Mouse (Mus musculus) midbrain, embryonic 13.5 days (tissue): ENCODE measurements around the gene Pex26. TPM values are rescaled to one million over a fixed set of nuclear protein-coding genes. Genes with fewer than 3 reads are reported as not detected.

Source experiments
- ATAC-seq: fragments of 200-750 bp; cut with Nextera tagmentation; 2 replicates; pipeline ENCODE4 v1.8.0; 2017; ENCODE audit warnings: mild to moderate bottlenecking, moderate TSS enrichment, moderate library complexity
- H3K27ac ChIP-seq: fragments of 300-500 bp; sonication (generic); 2 replicates; pipeline ENCODE4 v1.5.1; 2015; ENCODE audit warnings: inconsistent platforms, mild to moderate bottlenecking, moderate library complexity
- H3K27me3 ChIP-seq: fragments of 300-500 bp; sonication (generic); 2 replicates; pipeline ENCODE4 v1.6.1; 2015; ENCODE audit warnings: mild to moderate bottlenecking, inconsistent platforms
- H3K36me3 ChIP-seq: fragments of 300-500 bp; sonication (generic); 2 replicates; pipeline ENCODE4 v1.6.1; 2015; ENCODE audit warnings: mild to moderate bottlenecking, inconsistent platforms
- H3K4me1 ChIP-seq: fragments of 300-500 bp; sonication (generic); replicated peaks from 2 replicates; pipeline ENCODE4 v1.6.1; 2015; ENCODE audit warnings: inconsistent platforms
- H3K4me2 ChIP-seq: fragments of 300-500 bp; sonication (generic); replicated peaks from 2 replicates; pipeline ENCODE4 v1.6.1; 2015; ENCODE audit warnings: moderate library complexity, mild to moderate bottlenecking, inconsistent platforms
- H3K4me3 ChIP-seq: fragments of 300-500 bp; sonication (generic); replicated peaks from 2 replicates; pipeline ENCODE4 v1.5.1; 2015; ENCODE audit warnings: mild to moderate bottlenecking, inconsistent platforms
- H3K9ac ChIP-seq: fragments of 300-500 bp; sonication (generic); replicated peaks from 2 replicates; pipeline ENCODE4 v1.6.1; 2015; ENCODE audit warnings: mild to moderate bottlenecking, inconsistent platforms
- H3K9me3 ChIP-seq: fragments of 300-500 bp; sonication (generic); 2 replicates; pipeline ENCODE4 v1.6.1; 2016; ENCODE audit warnings: mild to moderate bottlenecking, inconsistent platforms
- WGBS: fragments of 180-500 bp; shearing (Covaris S2); methylation state at CpG from one replicate; pipeline ENCODE4 v1.1.7; 2015; 5-methylcytosine and 5-hydroxymethylcytosine counted together
- polyA plus RNA-seq: library from polyadenylated mRNA; unstranded; fragments of >200 nt; fragmentation: Nextera tagmentation; extraction: Ambion mirVana; gene quantifications from 2 replicates; pipeline ENCODE4 v1.2.1, GENCODE M21; 2015

Pex26 gene
- polyA plus RNA-seq, 1 experiment from 2014 or later: 14.5 TPM

DNA sequence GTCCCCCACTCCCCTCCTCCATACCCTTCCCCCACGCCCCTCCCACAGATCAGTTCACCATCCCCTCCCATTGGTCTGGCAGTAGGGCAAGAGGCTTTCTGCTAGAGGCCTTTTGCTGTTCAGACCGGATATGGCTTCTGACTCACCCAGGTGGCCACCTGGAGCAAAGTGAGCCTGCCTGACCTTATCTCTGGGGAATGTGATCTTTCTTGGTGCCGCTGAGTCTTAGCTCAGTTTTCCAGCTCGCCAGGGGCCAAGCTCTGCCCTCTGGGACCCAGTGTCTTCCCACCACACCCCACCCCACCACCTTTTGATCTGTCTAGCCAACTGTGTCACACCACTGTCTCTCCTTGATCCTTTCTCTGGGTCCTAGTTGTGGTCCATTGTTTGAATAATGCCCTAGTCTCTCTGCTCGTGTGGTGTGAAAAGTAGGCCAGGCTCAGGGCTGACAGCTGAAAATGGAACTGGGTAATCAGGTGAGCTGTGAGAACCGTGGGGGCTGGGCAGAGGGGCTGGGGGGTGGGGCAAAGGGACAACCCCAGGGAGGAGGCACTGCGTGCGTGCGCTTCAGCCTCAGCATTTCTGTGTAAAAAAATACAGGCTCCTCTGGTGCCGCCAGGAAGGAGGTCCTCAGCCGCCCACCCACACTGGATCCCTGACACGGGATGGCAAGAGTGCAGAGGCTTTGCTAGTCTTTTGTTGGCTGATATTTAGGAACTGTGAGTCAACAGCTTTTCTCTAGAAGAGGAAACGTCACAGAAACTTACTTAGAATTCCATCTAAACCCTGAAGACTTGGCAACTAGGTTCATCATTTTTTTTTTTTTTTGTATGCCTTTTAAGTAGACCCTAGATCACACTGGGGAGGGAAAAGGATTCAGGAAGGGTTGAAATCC lies 10.8 kb downstream of the Pex26 start:
- H3K4me3 ChIP-seq: no peak overlapping the region
- no peak overlapping the region for H3K27ac ChIP-seq
- H3K9ac ChIP-seq: no peak overlapping the region
- 35% methylated on average over 13 of the region's 13 CpGs for WGBS
- no peaks in the 10 kb centered on the region for H3K9me3 ChIP-seq
- peaks cover 60% of the 10 kb centered on the region for H3K36me3 ChIP-seq
- H3K4me2 ChIP-seq: no peak overlapping the region
- peak; percentile 30; the same call in 1 of the 2 replicates for ATAC-seq
- H3K27me3 ChIP-seq: no peaks in the 10 kb centered on the region
- no peaks in the 10 kb centered on the region for H3K4me1 ChIP-seq

DNA sequence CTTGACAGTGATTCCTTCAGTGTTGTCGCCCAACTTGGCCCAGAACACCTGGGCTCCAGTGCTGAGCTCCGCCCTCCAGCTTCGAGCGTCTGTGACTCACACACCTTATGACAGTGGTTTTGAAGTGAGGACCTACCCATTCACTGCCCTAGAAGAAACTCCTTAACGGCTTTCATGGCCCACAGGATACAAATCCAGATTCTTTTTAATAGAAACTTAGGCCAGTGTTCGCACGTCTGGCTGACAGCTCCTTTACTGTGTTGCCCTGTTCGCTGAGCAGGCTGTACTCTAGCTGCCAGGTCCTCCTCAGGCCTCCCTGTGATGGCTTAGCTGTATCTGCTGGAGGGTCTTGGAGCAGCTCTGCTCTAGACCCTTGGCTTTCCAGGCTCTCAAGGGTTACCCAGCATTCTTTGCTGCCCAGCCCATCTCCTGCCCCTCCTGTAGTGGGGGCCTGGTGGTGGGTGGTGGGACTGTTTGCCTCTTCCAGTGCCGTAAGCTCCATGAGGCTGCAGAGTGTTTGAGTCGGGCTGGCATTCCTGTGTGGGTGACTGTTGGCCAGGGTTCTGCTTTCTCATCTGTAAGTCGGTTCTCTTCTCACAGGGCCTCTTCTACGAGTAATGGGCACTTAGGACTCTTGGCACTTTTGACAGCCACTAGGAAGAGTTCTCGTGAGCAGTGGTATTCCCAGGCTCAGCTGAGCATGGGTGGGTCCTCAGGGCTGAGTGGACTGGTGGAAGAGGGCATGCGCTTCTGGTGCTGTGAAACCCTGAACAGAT lies 11.7 kb downstream of the Pex26 start:
- Histone ChIP-seq H3K9ac (no peak overlapping the region), H3K9me3 (no peaks in the 10 kb centered on the region), H3K4me2 (no peak overlapping the region), H3K4me1 (no peaks in the 10 kb centered on the region), H3K36me3 (peaks cover 54% of the 10 kb centered on the region), H3K27ac (no peak overlapping the region), H3K27me3 (no peaks in the 10 kb centered on the region), H3K4me3 (no peak overlapping the region)
- ATAC-seq: no peak
- 87% methylated on average over 14 of the region's 14 CpGs for WGBS

DNA sequence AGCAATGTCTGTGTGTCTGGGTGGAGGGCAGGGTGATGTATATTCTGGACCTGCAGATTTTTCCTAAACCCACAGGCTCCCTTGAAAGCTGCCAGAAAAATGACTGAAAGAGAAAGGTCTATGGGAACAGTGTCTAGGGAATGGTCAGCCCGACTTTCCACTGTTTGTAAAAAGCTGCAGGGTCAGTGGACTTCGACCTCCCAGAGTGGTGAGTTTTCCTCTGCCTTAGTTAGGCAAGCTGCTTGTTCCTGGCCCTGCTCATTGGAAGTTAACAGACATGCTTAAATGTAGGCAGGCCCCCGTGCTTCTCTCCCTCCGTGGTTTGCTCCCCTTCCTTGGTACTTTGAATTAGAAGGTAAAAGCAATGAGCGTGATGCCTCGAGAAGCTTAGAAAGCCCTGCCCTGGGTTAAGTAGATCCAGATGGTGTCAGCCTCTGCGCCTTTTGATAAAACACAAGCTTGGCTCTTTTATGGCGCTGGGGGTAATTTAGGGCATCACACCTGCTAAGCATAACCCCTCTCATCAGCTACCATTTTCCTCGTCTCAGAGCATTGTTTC lies 14.4 kb downstream of the Pex26 start:
- WGBS: 70% methylated on average over 9 of the region's 9 CpGs
- no peaks in the 10 kb centered on the region for H3K27me3 ChIP-seq
- H3K27ac ChIP-seq: no peak overlapping the region
- H3K4me2 ChIP-seq: no peak overlapping the region
- H3K9ac ChIP-seq: no peak overlapping the region
- H3K4me1 ChIP-seq: no peaks in the 10 kb centered on the region
- H3K4me3 ChIP-seq: no peak overlapping the region
- peaks cover 35% of the 10 kb centered on the region for H3K36me3 ChIP-seq
- no peaks in the 10 kb centered on the region for H3K9me3 ChIP-seq
- ATAC-seq: no peak

DNA sequence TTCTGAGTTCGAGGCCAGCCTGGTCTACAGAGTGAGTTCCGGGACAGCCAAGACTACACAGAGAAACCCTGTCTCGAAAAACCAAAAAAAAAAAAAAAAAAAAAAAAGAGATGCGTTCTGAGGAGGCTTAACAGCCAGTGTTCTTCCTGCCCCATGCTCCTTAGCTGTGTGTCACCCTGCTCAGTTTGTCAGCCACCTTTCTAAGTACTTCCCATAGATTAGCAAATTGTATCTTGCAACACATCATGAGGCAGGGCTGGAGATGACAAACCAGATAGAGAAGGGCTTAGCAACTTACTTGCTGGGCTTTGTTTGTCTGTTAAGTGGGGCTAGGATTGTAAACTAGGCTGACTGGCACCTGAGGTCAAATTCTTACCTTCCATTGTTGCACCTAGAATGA lies 17.0 kb downstream of the Pex26 start:
- no peak for ATAC-seq
- Histone ChIP-seq H3K27me3 (no peaks in the 10 kb centered on the region), H3K27ac (no peak overlapping the region), H3K9me3 (no peaks in the 10 kb centered on the region), H3K36me3 (peaks cover 12% of the 10 kb centered on the region; the same call in 1 of the 2 replicates), H3K9ac (no peak overlapping the region), H3K4me3 (no peak overlapping the region), H3K4me1 (no peaks in the 10 kb centered on the region), H3K4me2 (no peak overlapping the region)
- WGBS: 89% methylated on average over 4 of the region's 4 CpGs

DNA sequence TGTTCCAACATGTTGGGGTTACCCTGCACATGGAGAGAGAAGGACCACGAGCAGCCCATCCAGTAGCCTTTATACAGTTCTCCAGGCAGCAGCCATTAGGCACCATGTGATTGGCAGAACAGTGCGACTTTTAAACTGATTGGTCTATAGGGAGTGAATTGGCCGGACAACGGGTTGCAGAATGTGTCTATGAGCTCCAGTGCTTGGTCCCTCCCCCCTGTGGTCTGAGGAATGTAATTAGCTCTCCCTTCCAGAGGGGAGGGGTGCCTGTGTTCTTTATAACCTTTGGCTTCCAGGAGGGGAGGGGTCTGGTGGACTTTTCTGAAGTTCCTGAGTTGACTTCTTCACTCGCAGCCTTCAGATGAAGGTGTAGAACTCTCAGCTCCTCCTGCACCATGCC lies 18.6 kb downstream of the Pex26 start:
- H3K4me2 ChIP-seq: no peak overlapping the region

DNA sequence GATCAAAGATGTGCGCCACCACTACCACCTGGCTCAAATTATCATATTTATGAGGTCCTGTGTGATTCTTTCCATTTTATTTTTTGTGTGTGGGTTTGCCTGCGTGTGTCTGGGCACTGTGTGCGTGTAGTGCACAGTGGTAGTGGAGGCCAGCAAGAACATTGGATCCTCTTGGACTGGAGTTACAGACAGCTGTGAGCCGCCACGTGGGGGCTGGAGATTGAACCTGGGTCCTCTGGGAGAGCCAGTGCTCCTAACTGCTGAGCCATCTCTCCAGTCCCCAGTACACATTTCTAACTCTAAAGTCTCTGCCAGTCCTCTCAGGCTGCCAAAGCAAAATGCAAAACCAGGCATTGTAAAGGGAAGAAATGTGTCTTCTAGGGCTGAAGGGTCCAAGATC lies 23.0 kb downstream of the Pex26 start:
- no peak for ATAC-seq
- 89% methylated on average over 5 of the region's 5 CpGs for WGBS

More for the DNA sequence above, 18.6 kb downstream of the Pex26 start:
- WGBS: 80% methylated on average over 5 of the region's 5 CpGs
- Histone ChIP-seq H3K4me3 (no peak overlapping the region), H3K27me3 (no peaks in the 10 kb centered on the region), H3K4me1 (no peaks in the 10 kb centered on the region), H3K27ac (no peak overlapping the region), H3K9ac (no peak overlapping the region), H3K36me3 (0 out of 2 replicates have a peak, but pooled peaks cover 1% of the 10 kb centered on the region), H3K9me3 (no peaks in the 10 kb centered on the region)
- ATAC-seq: no peak

DNA sequence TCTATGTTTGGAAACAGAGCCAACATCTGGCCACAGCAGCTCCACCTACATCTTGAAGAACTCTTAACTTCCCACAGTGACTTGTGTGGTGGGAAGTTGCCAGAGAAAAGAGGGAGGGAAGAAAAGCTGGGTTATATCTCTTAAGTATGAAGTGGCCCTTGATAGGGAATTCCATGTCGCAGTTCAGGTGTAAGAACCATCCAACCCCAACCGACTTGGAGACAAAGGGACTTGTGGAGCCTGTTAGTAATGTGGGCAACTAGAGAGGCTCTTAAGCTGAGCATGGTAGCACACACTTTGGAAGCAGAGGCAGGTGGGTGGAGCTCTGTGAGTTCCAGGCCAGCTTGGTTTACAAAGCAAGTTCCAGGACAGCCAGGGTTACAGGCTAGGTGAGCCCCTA lies 26.1 kb downstream of the Pex26 start:
- H3K4me3 ChIP-seq: no peak overlapping the region
- H3K4me1 ChIP-seq: peaks cover 19% of the 10 kb centered on the region
- 80% methylated on average over 2 of the region's 2 CpGs for WGBS
- H3K27ac ChIP-seq: no peak overlapping the region
- H3K27me3 ChIP-seq: peaks cover 34% of the 10 kb centered on the region
- no peak overlapping the region for H3K9ac ChIP-seq
- H3K4me2 ChIP-seq: no peak overlapping the region
- no peak for ATAC-seq
- H3K9me3 ChIP-seq: no peaks in the 10 kb centered on the region
- no peaks in the 10 kb centered on the region for H3K36me3 ChIP-seq

More for the DNA sequence above, 23.0 kb downstream of the Pex26 start:
- Histone ChIP-seq H3K36me3 (no peaks in the 10 kb centered on the region), H3K9ac (no peak overlapping the region), H3K4me3 (no peak overlapping the region), H3K4me1 (peaks cover 14% of the 10 kb centered on the region), H3K4me2 (no peak overlapping the region), H3K9me3 (no peaks in the 10 kb centered on the region), H3K27me3 (peaks cover 21% of the 10 kb centered on the region), H3K27ac (no peak overlapping the region)

DNA sequence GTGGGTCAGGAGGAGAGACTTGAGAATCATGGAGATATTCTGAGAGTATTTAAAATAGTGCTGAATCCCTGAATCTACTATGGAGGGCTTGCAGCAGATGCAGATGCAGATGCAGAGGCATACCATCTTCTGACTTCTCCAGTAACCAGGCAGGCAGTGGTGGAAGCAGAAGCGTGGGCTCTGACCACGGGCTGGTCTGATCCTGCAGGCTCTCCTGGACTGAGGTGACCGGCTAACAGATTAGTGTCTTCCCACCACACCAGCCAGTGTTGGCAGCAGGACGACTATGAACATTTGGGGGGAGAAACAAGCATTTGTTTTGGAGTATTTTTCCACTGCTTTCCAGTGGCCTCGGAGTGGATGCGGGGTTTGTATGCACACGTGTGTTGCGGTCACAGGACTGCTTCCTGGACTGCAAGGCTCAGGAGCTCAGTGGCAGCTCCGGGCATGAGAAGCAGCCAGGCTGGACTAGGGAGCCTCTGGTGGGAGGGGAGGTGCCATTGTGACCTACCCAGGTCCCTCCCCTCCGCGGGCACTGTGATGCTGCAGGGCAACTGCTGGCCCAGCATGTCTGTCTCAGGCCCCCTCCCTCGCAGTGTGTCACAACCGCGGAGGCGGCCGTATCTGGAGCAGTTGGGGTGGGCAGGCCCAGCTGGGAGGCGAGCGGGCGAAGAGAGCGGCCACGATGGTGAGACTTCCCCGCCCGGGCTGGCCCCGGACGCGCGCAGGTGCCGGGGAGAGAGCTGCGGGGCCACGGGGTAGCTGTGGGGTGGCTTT lies 26.9 kb downstream of the Pex26 start, which contains the start of gene Tuba8:
Tuba8 (plus strand) TSS at position 548 of the 777 bp plus-strand sequence.
- Histone ChIP-seq H3K4me2 (peak within 1 kb of the TSS; percentile 89), H3K27me3 (peaks cover 34% of the 10 kb centered on the region), H3K9me3 (no peaks in the 10 kb centered on the region), H3K9ac (peak within 1 kb of the TSS; percentile 63), H3K4me3 (peak within 1 kb of the TSS; percentile 46), H3K4me1 (peaks cover 19% of the 10 kb centered on the region), H3K27ac (no peak within 1 kb of the TSS), H3K36me3 (no peaks in the 10 kb centered on the region)
- ATAC-seq: peak; percentile 83
- WGBS: 4% methylated on average over 30 of the region's 30 CpGs

DNA sequence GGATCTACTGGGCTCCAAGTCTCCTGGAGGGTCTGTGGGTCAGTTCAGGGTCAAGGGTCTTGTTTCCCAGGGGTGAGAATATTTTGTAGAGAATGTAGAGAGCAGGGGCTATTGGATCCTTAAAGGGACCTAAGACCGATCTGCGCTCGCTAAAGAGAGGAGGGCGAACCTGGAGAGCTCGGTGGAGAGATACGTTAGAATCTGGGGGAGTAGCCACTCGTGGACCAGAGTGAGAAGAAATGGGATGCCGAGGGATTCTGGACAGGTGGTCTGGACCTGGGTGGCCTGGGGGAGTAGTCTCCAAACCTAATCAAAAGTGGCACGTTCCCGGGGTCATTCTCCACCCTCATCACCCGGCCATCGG lies 27.4 kb downstream of the Pex26 start:
- no peak overlapping the region for H3K27ac ChIP-seq
- H3K27me3 ChIP-seq: peaks cover 34% of the 10 kb centered on the region
- no peaks in the 10 kb centered on the region for H3K9me3 ChIP-seq
- H3K9ac ChIP-seq: peak overlapping the region; percentile 63
- WGBS: under 1% methylated on average over 12 of the region's 12 CpGs
- peak overlapping the region; percentile 89 for H3K4me2 ChIP-seq
- H3K36me3 ChIP-seq: no peaks in the 10 kb centered on the region
- peak overlapping the region; percentile 46 for H3K4me3 ChIP-seq
- H3K4me1 ChIP-seq: peaks cover 19% of the 10 kb centered on the region
- ATAC-seq: peak; percentile 58

DNA sequence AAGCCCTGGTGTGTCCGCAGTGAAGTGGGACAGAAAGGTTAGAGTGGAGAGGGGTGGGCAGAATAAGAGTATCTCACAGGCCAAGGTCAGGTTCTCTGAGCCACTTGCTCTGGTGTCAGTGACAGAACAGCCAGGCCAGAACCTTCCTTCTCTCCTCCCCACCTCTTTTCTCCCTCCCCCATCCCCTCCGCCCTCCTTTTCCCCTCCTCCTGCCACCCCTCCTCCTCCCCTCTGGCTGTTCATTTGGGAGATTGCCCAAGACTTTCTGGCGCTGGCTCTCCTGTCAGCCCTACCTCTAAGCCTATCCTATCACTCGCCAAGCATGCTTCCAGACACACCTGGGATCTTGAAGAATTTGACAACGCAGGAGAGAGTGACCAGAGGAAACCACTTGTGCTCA lies 28.3 kb downstream of the Pex26 start:
- Histone ChIP-seq H3K27ac (no peak overlapping the region), H3K36me3 (no peaks in the 10 kb centered on the region), H3K9me3 (no peaks in the 10 kb centered on the region), H3K4me3 (peak overlapping the region; percentile 46; the same call in 1 of the 2 replicates), H3K4me2 (peak overlapping the region; percentile 89), H3K27me3 (peaks cover 34% of the 10 kb centered on the region), H3K4me1 (peaks cover 19% of the 10 kb centered on the region), H3K9ac (no peak overlapping the region)
- 8% methylated on average over 5 of the region's 5 CpGs for WGBS
- ATAC-seq: peak; percentile 18; the same call in 1 of the 2 replicates

DNA sequence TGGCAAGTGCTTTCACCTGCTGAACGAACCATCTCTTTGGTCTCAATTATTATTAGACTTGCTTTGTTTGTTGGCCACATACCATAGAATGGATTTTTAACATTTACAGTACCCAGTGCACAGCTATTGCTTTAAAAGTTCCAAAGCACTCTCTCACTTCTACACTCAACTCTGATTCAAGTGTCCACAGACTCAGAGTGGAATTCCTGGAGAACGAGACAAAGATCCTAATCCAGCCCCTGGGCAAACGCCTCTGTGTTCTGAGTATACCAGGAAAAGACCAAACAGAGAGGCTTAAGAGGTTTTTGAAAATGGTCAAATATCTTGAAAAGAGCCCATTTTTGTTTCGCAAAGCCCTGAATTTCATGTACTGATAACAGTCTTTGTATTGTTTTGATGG lies 29.5 kb downstream of the Pex26 start:
- Histone ChIP-seq H3K9me3 (no peaks in the 10 kb centered on the region), H3K36me3 (no peaks in the 10 kb centered on the region), H3K27ac (no peak overlapping the region), H3K9ac (no peak overlapping the region), H3K4me3 (no peak overlapping the region), H3K4me2 (no peak overlapping the region), H3K27me3 (peaks cover 34% of the 10 kb centered on the region), H3K4me1 (peaks cover 19% of the 10 kb centered on the region)
- ATAC-seq: no peak
- WGBS: 78% methylated on average over 4 of the region's 4 CpGs
